Mouse (Mus musculus) gonadal fat pad, adult 2 months (tissue): ENCODE results near the gene Gnl2. TPM values are rescaled to one million over a fixed set of nuclear protein-coding genes. Genes with fewer than 3 reads are reported as not detected.
A peak's percentile ranks its signal among the peaks of the same experiment; 100 is the strongest.

Experiments
- DNase-seq: peaks from one replicate; pipeline ENCODE4 v3.0.0-alpha.2; 2012; ENCODE audit warnings: low read depth
- polyA plus RNA-seq: library from polyadenylated mRNA; depleted of rRNA; stranded (reverse); fragments of >200 nt; gene quantifications from 2 replicates; pipeline ENCODE4 v1.2.3, GENCODE M21; 2012

Gene Gnl2
- polyA plus RNA-seq, 1 experiment: 23.1 TPM

GRCm38 (mm10) chr4:125002978-125003377, 13.4 kb upstream of the Gnl2 start:
- DNase-seq: no peak

GRCm38 (mm10) chr4:125004886-125005285, 11.5 kb upstream of the Gnl2 start:
- DNase-seq: no peak

- DNase-seq: no peak
These were observed 8.9 kb upstream of the Gnl2 start for GRCm38 (mm10) chr4:125007460-125007859.

GRCm38 (mm10) chr4:125008220-125008619, 8.2 kb upstream of the Gnl2 start:
- no peak for DNase-seq

- DNase-seq: no peak
These were observed 7.7 kb upstream of the Gnl2 start for GRCm38 (mm10) chr4:125008712-125009111.

- DNase-seq: no peak
These were observed 1.0 kb downstream of the Gnl2 start for GRCm38 (mm10) chr4:125017431-125017830.

- no peak for DNase-seq
These were observed 4.6 kb downstream of the Gnl2 start for GRCm38 (mm10) chr4:125020780-125021538.

- peak; percentile 26 for DNase-seq
These were observed 13.7 kb downstream of the Gnl2 start for GRCm38 (mm10) chr4:125029891-125030614.

GRCm38 (mm10) chr4:125034341-125034740, 18.0 kb downstream of the Gnl2 start:
- peak; percentile 50 for DNase-seq

- DNase-seq: no peak
These were observed 28.1 kb downstream of the Gnl2 start for GRCm38 (mm10) chr4:125044454-125044853.

- no peak for DNase-seq
These were observed 39.0 kb downstream of the Gnl2 start for GRCm38 (mm10) chr4:125055385-125055784.

GRCm38 (mm10) chr4:125056476-125056875, 40.1 kb downstream of the Gnl2 start:
- DNase-seq: no peak

GRCm38 (mm10) chr4:125057273-125057672, 40.9 kb downstream of the Gnl2 start:
- no peak for DNase-seq

GRCm38 (mm10) chr4:125058033-125058432, 41.6 kb downstream of the Gnl2 start:
- DNase-seq: no peak

GRCm38 (mm10) chr4:125059025-125059424, 42.6 kb downstream of the Gnl2 start:
- no peak for DNase-seq

GRCm38 (mm10) chr4:125063829-125064228, 47.4 kb downstream of the Gnl2 start:
- DNase-seq: no peak

GRCm38 (mm10) chr4:125065517-125066307, 49.3 kb downstream of the Gnl2 start, which contains the start of gene Dnali1:
Gene Dnali1, minus strand, starts transcription at chr4:125065703.
- DNase-seq: no peak

GRCm38 (mm10) chr4:125066490-125067370, 50.3 kb downstream of the Gnl2 start, which contains the start of gene Snip1:
Gene Snip1, plus strand, starts transcription at chr4:125066672.
- DNase-seq: no peak

GRCm38 (mm10) chr4:125077700-125078099, 61.3 kb downstream of the Gnl2 start:
- no peak for DNase-seq

- DNase-seq: no peak
These were observed 62.3 kb downstream of the Gnl2 start for GRCm38 (mm10) chr4:125078698-125079097.
